Mouse (Mus musculus) cortical plate, adult 2 months (tissue): ENCODE data around the gene Gemin5.

Experiments used
- CTCF ChIP-seq: fragments of 200-500 bp; IDR thresholded peaks from 2 replicates; pipeline ENCODE4 v1.5.1; 2011; ENCODE audit warnings: mild to moderate bottlenecking, control low read depth, low read length; ENCODE audit not compliant: insufficient read depth; ENCODE audit errors: extremely low read depth
- POLR2A ChIP-seq: fragments of 200-500 bp; IDR thresholded peaks from 2 replicates; pipeline ENCODE4 v1.6.1; 2011; ENCODE audit warnings: mild to moderate bottlenecking, low read length, control low read depth; ENCODE audit not compliant: insufficient read depth; ENCODE audit errors: extremely low read depth

- no peak for TF ChIP-seq CTCF
- TF ChIP-seq POLR2A: no peak
Observed at GRCm38 (mm10) chr11:58189675-58190074, 21.3 kb upstream of the Gemin5 start.
